Mouse (Mus musculus) adipocyte (in vitro differentiated cells): Measurements from ENCODE around the gene Trim25.

ENCODE experiments used
- DNase-seq: peaks from one replicate; pipeline ENCODE4 v3.0.0-alpha.2; 2016; ENCODE audit warnings: low spot score

Trim25 gene

GRCm38 (mm10) chr11:88998974-88999722 lies at the start of gene Trim25:
Gene Trim25 (plus strand): TSS chr11:88999376.
- peak; percentile 94 for DNase-seq

DNA sequence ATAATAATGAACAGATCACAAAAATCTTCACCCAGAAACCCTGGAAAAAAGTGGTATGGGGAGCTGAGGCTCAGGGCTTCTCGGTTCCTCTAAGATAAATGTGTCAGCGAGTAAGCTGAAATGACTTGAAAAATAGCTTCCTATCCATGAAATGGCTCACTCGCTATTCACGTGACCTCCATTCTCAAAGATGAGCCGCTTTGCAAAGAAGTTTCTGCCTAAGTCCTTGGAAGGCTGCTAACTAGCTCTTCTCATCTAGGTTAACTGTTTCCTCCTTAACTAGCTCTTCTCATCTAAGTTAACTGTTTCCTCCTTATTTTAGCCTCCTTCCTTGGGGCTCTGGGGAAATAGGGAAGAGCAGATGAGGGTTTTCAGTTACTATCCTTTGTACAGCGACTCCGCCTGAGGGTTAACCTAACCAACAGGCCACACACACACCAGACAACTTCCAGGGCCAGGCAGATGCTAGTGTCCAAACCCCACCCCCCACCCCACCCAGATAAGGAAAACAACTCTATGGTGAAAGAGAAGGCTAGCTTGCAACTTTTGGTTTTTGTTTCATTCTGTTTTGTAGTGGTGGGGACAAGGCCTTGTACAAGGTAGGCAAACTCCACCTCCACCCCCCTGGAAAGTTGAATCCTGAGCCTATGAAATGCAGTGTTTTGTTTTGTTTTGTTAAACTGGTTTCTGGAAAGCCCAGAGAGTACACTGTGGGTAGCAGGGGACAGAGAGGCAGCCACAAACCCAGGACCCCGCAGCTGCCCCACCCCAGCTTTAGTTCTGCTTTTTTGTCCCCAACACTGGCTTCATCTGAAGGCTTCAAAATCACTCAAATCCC lies 49.2 kb upstream of the Trim25 start:
- no peak for DNase-seq

DNA sequence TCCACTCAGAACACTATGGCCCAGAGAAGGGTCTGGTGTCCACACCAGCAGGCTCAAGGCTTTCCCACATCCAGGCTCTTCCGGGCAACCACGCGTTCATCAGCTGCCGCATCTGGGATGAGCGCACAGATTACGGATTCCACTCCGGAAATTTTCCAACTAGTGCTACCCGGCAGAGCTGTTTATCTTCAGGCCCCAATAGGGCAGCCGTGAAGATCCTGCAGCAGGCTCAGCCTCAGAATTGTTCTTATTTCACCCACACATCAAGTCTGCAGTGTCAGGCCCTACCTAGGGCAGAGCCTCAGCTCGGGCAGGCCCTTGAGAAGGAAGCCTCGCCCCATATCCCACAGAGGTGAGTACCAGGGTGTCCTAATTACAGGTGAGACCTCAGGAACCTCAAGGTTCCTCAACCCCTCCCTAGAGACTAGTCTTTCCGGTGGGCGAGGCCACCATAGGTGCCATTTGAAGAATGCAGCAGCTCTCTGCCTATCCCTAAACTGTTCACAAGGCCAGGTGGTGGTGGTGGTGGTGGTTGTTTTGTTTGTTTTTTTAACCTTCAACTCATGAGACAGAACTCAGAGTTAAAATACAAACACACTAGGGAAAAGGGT lies 48.4 kb upstream of the Trim25 start:
- DNase-seq = no peak

- no peak for DNase-seq
Observed at GRCm38 (mm10) chr11:88951576-88951975, 47.6 kb upstream of the Trim25 start.

GRCm38 (mm10) chr11:88952117-88952516 lies 47.1 kb upstream of the Trim25 start:
- no peak for DNase-seq

DNA sequence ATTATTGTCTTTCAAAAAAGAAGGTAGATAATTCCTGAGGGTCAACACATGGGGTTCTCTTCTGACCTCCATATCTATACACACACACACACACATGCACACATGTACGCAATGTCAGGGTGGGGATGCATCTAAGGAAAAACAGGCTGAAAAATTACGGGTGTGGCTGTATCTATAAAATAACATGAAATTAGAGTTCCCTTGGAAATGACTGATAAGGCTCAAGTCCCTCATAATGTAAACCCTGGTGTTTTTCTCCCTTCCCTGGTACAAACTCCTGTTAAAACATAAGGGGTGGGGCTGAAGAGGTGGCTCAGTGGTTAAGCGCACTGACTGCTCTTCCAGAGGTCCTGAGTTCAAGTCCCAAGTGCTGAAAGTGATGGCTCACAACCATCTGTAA lies 45.6 kb upstream of the Trim25 start:
- DNase-seq = no peak

GRCm38 (mm10) chr11:88954803-88955202 lies 44.4 kb upstream of the Trim25 start:
- DNase-seq = peak; percentile 61

DNA sequence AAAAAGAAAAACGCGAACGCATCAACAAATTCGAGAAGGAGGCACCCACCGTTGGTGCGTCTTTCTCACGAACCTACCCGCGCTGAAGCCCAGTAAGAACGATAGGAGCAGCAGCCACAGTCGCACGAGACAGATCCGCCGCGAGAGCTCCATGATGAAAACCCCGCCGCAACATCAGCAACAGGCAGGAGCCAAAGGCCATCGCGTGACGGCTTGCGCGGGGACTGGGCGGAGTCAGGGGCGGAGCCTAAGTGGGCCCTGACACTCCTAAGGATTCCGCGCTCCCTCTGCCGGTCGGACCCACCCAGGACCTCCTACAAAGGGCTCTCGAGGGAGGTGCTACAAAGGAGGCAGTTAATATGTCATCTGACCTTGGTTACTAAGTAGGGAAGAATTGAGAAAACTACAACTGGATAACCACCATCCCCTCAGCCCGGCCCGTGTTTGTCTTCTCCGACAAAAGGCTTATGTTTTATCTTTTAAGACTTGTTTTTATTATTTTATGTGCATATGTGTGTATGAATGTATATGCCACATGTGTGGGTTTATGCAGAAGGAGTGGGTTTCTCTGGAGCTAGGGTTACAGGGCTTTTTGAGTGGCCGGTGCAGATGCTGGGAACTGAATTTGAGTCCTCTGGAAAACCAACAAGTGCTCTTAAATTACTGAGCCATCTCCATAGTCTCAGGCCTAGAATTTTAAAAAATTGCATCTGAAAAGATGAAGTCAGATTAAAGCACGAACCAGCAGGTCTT lies 43.8 kb upstream of the Trim25 start, which contains the start of gene Scpep1:
Scpep1 (minus strand) TSS at position 249 of the 753 bp plus-strand sequence.
- peak; percentile 96 for DNase-seq

DNA sequence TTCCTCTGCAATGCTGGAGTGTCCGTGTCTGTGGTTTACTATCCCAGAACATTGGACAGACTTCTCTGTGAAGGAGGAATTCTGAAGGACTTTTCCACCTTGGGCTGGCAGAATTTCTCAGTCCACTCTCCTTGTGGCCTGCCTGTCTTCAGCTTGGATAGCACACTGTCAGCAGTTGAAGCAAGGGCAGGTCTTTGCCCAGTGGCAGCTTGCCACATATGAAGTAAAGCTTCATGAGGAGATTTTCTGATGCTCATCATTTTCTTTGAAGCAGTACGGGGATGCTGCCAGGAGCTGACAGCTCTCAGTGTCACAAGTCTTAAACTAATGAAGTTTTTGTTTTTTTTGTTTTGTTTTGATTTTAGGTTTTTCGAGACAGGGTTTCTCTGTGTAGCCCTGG lies 40.3 kb upstream of the Trim25 start:
- no peak for DNase-seq

GRCm38 (mm10) chr11:88966881-88967361 lies 32.3 kb upstream of the Trim25 start, which contains the start of gene Elobl:
Gene Elobl (minus strand): TSS chr11:88966931.
- DNase-seq = peak; percentile 26

DNA sequence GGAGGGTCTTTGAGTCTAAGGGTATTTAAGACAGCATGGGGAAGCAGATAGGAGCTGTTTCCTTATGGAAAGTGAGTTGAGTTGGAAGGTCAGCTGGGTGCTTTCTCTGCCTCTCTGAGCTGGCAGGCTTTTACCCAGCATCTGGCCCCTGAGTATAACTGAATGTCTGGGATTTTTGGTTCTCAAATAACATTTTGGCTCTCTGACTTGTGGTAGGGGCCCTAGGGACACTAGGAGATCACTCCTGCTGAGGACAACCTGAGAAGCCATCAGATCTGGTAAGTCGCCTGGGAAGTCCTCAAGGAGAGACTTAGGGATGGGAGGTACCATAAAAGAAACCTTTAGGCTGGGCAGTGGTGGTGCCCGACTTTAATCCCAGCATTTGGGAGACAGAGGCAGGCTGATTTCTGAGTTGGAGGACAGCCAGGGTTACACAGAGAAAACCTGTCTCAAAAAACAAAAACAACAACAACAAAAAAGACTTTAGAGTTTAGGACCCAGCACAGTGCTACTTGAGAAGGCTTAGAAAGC lies 28.9 kb upstream of the Trim25 start, which contains the start of gene Coil:
Coil (plus strand) TSS at position 51 of the 531 bp plus-strand sequence.
- DNase-seq = peak; percentile 47

DNA sequence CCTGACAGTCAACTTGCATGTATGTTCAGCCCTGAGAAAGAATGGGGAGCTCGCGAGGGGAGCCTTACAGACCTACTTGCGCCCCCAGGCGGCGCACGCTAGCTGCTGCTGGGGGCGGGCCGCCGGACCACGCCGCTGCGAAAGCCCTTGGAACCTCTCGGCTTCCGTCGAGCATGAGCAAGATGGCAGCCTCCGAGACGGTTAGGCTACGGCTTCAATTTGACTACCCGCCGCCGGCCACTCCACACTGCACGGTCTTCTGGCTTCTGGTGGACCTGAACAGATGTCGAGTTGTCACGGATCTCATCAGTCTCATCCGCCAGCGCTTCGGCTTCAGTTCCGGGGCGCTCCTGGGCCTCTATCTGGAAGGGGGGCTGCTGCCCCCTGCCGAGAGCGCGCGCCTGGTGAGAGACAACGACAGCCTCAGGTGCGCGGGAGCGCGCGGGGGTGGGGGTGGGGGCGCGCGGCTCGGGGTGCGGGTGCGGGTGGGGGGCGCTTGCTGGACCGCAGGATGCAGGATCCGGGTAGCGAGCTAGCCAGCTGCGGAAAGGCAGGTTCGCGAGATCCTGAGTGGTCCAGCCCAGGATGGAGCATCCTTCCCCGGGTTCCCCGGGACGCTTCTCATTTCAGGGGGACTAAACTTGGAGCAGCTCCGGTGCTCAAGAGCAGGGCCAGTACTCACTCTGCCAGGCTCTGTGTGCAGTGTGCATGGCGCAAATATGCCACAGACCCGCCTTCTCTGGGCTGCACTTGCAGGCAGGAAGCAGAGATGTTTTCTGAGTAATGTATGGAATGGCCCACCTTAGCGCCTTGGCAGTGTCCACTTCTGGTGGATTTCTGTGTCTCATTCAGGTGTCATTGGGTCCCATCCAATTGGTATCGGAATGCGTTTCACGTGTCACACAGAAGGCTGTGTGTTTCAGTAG lies 25.1 kb upstream of the Trim25 start:
- peak; percentile 90 for DNase-seq

- DNase-seq = no peak
Observed at GRCm38 (mm10) chr11:88976320-88976719, 22.9 kb upstream of the Trim25 start.

DNA sequence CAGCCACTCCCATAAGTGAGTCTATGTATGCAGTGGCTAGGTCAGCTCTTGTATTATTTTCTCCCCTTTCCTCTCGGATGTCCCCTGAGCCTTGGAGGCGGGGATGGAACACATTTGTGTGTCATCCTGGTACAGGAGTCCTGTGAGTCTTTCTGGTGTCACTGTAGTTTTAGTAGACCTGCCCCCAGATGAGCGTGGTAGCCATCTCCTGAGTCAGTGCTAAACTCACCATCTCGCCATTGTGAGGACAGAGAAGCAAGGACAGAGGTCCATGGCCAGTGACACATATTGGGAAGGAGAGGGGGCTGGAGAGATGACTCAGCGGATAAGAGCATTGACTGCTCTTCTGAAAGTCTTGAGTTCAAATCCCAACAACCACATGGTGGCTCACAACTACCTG lies 22.0 kb upstream of the Trim25 start:
- DNase-seq = no peak

- no peak for DNase-seq
Observed at GRCm38 (mm10) chr11:88981337-88981736, 17.8 kb upstream of the Trim25 start.

- no peak for DNase-seq
Observed at GRCm38 (mm10) chr11:88986616-88987015, 12.6 kb upstream of the Trim25 start.

DNA sequence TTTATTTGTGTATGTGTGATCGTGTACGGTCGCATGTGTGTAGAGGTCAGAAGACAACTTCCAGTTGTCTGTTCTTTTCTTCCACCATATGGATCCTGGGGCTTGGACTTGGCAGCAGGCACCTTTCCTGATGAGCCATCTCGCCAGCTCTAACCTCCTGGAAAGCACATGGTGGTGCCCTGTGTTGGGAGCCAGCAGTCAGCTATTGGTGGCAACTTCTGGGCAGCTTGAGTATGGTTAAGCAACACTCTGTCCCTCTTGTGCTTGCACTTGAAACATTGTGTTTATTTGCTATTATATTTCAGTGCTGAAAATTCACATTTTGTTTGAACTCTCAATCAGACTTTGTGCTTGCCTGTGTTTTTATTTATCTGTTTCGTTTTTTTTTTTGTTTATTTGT lies 10.2 kb upstream of the Trim25 start:
- peak; percentile 61 for DNase-seq

DNA sequence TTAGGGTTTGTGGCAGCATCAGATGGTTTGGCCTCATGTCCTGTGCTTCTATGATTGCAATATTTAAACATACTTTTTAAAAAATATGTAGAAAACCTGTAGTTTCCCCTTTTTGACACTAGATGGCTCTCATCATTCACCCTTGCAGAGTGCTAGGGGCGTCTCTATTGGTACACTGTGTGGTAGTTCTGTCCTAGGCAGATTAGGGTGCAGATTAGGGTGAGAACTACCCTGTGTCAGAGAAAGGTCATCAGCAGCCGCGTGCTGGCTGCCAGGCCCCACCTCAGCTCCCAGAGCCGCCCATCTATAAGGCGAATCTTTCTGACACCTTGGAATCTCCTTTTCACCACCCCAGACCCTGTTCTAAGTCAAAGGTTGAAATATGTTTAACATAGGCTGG lies 9.6 kb upstream of the Trim25 start:
- DNase-seq = peak; percentile 57

DNA sequence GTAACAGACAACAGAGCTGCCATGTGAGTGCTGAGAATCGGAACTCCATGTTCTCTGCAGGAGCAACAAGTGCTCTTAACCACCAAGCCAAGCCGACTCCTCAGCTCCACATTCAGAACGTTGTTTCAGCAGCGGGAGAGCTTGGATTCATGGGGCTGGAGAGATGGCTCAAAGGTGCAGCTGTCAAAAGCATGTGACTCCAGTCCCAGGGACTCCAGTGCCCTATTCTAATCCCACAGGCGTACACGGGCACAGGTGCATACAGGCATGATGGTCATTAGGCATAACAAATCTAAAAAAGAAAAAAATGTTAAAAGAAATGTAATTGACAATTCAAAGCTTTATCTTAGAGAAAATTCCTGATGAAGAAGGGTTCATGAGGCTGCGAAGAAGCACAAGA lies 6.0 kb upstream of the Trim25 start:
- no peak for DNase-seq

GRCm38 (mm10) chr11:88993625-88994024 lies 5.6 kb upstream of the Trim25 start:
- peak; percentile 43 for DNase-seq
